In the genomic region with DNA sequence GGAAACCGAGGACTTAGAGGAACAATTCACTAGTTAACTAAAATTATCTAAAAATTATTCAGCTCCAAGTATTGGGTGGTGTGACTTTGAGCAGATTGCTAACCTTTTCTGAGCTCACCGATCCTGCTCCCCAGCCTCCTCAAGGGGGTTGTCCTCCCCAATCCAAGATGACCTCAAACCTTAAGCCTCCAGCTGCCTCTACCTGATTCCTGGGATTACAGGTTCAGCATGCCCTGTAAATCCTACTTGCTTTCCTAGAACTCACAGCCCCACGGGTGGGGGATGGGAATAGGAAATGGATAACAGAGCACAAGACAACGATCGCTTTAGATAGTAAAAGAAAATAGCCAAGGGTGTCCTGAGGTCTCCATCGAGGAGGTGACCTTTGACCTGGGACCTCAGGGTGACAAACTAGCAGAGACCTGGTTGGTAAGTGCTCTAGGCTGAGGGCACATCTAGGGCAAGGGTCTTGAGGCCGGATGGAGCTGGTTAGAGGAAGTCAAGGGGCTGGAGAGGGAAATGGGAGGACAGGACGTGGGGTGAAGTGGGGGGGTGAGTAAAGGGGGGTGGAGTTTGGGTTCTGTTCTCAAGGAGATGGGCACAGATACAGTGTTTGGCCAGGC, we compare ENCODE assay signal across 9 mouse cellular contexts. TPM values are rescaled to one million over a fixed set of nuclear protein-coding genes. Genes with fewer than 3 reads are reported as not detected.
DNase-seq lines count a peak whose midpoint lies in the region; ATAC-seq and TF ChIP-seq lines count a peak whose summit lies in the region.
"Had no signal": no experiment of that assay in that cellular context is flagged by ENCODE, and none has a peak within 500 bp of the region (broad histone marks: within the 10 kb centered on the region; RNA-seq: fewer than 3 reads in every experiment).

No protein-coding gene starts in this region.

- no peak overlapping the region; the same call in 1 of the 2 replicates for H3K9ac ChIP-seq in heart, embryonic 11.5 days (ENCODE audit: low read depth, low read length)
- 0 out of 2 replicates have a peak overlapping the region, but pooled peaks have one; percentile 12 for H3K9ac ChIP-seq in embryonic facial prominence, embryonic 12.5 days

- no peaks in the 10 kb centered on the region for H3K27me3 ChIP-seq in heart, embryonic 11.5 days (ENCODE audit: control insufficient read depth, insufficient read depth, low read length)
- H3K27me3 ChIP-seq in embryonic facial prominence, embryonic 12.5 days = no peaks in the 10 kb centered on the region
- no peaks in the 10 kb centered on the region for H3K27me3 ChIP-seq in myocyte (ENCODE audit: control insufficient read depth, insufficient read depth, insufficient read length)

- 36% methylated on average over 8 of the region's 8 CpGs for WGBS in heart, embryonic 11.5 days (ENCODE audit: insufficient replicate concordance)
- 17% methylated on average over 8 of the region's 8 CpGs for WGBS in embryonic facial prominence, embryonic 12.5 days

- peak overlapping the region; percentile 87 for H3K27ac ChIP-seq in heart, embryonic 11.5 days (ENCODE audit: low read depth, low read length)
- H3K27ac ChIP-seq in embryonic facial prominence, embryonic 12.5 days = peak overlapping the region; percentile 84
- H3K27ac ChIP-seq: macrophage had no signal

- peak overlapping the region; percentile 16; the same call in 1 of the 2 replicates for H3K4me2 ChIP-seq in heart, embryonic 11.5 days
- peak overlapping the region; percentile 5; the same call in 1 of the 2 replicates for H3K4me2 ChIP-seq in embryonic facial prominence, embryonic 12.5 days (replicated peaks)
- peak overlapping the region; percentile 48 for H3K4me2 ChIP-seq in myocyte (ENCODE audit: low read depth)

- H3K79me2 ChIP-seq in myocyte (ENCODE audit: control insufficient read depth, insufficient read depth) = no peaks in the 10 kb centered on the region

- TF ChIP-seq POLR2A in myocyte (IDR thresholded peaks at IDR 0.05; ENCODE audit: insufficient read length, low read depth) = no peak

- peaks cover 25% of the 10 kb centered on the region for H3K4me1 ChIP-seq in heart, embryonic 11.5 days (ENCODE audit: control insufficient read depth, insufficient read depth, low read length)
- H3K4me1 ChIP-seq in embryonic facial prominence, embryonic 12.5 days = peaks cover 51% of the 10 kb centered on the region

- ATAC-seq in heart, embryonic 11.5 days (replicated peaks; ENCODE audit: insufficient number of reproducible peaks, low FRiP score, low TSS enrichment) = peak; percentile 46; the same call in 1 of the 2 replicates
- ATAC-seq in embryonic facial prominence, embryonic 12.5 days (ENCODE audit: insufficient number of reproducible peaks, insufficient read depth, low FRiP score, low TSS enrichment) = peak; percentile 7; the same call in 1 of the 2 replicates
- no peak for ATAC-seq in megakaryocyte progenitor cell, adult 5-6 weeks (replicated peaks; ENCODE audit: poor library complexity)
- no peak for ATAC-seq in megakaryocyte, adult 5-6 weeks (ENCODE audit: poor library complexity, severe bottlenecking)

- DNase-seq in heart, adult 9 months (ENCODE audit: low spot score in 2 of 2) = no peak
- peak; percentile 72 to 76 for DNase-seq in kidney, adult 8-10 months
- DNase-seq in frontal cortex, postnatal 10 days (ENCODE audit: low spot score in 2 of 2) = no peak

- H3K9me3 ChIP-seq in heart, embryonic 11.5 days (replicated peaks; ENCODE audit: control insufficient read depth, low read length) = no peaks in the 10 kb centered on the region
- no peaks in the 10 kb centered on the region for H3K9me3 ChIP-seq in embryonic facial prominence, embryonic 12.5 days

- no peak overlapping the region for H3K4me3 ChIP-seq in heart, embryonic 11.5 days (ENCODE audit: low read depth, low read length)
- no peak overlapping the region for H3K4me3 ChIP-seq in embryonic facial prominence, embryonic 12.5 days
- H3K4me3 ChIP-seq in myocyte = no peak overlapping the region

- no peaks in the 10 kb centered on the region for H3K36me3 ChIP-seq in heart, embryonic 11.5 days (ENCODE audit: control insufficient read depth, insufficient read depth, low read length)
- no peaks in the 10 kb centered on the region for H3K36me3 ChIP-seq in embryonic facial prominence, embryonic 12.5 days
- H3K36me3 ChIP-seq in myocyte (ENCODE audit: control insufficient read depth, insufficient read depth) = no peaks in the 10 kb centered on the region

- H3ac ChIP-seq in myocyte (ENCODE audit: control insufficient read depth, insufficient read length) = no peak overlapping the region

TF ChIP-seq in myocyte, 11 proteins besides CTCF, POLR2A, EP300 and RAD21:
- TF ChIP-seq REST (IDR thresholded peaks at IDR 0.05; ENCODE audit: insufficient read depth, insufficient read length) (no peak), MAX (IDR thresholded peaks at IDR 0.05; ENCODE audit: low read depth) (no peak), POLR2AphosphoS2 (IDR thresholded peaks at IDR 0.05; ENCODE audit: insufficient read length, low read depth) (no peak), MYOD1 (IDR thresholded peaks at IDR 0.05; ENCODE audit: control insufficient read depth in 1 of 3, insufficient read length in 2 of 3, low read depth in 2 of 3) (no peak), MYOG (IDR thresholded peaks at IDR 0.05; ENCODE audit: control insufficient read depth in 1 of 3, insufficient read depth in 1 of 3, insufficient read length in 2 of 3, low read depth in 2 of 3) (no peak), E2F4 (IDR thresholded peaks at IDR 0.05; ENCODE audit: insufficient read depth) (no peak)

RNA-seq across cellular contexts. Expression of gene Id1, which starts 6.9 kb away (rescaled TPM):
- 95.3 and 98.1 TPM in 2 replicates for polyA plus RNA-seq in heart, embryonic 11.5 days (2014; fragmentation: Nextera tagmentation; extraction: Ambion mirVana)
- 168 and 170 TPM in 2 replicates for polyA plus RNA-seq in embryonic facial prominence, embryonic 12.5 days (2016; fragmentation: Nextera tagmentation; extraction: Ambion mirVana)
- polyA plus RNA-seq in myocyte (2012; fragmentation: generic; extraction: Trizol) = 59.5 TPM
- total RNA-seq in megakaryocyte progenitor cell, adult 5-6 weeks (2015) = 8.3 and 11.7 TPM in 2 replicates
- total RNA-seq in megakaryocyte progenitor cell, adult 5-6 weeks (2017) = 3.6 and 7.1 TPM in 2 replicates
- 28.4 and 48.3 TPM in 2 replicates for total RNA-seq in megakaryocyte, adult 5-6 weeks (2015)
- total RNA-seq in megakaryocyte, adult 5-6 weeks (2017) = 35.0 and 40.1 TPM in 2 replicates

RNA-seq across cellular contexts. Expression of gene Cox4i2, which starts 24.8 kb away (rescaled TPM):
- 22.4 and 22.5 TPM in 2 replicates for polyA plus RNA-seq in heart, embryonic 11.5 days (2014; fragmentation: Nextera tagmentation; extraction: Ambion mirVana)
- polyA plus RNA-seq in embryonic facial prominence, embryonic 12.5 days (2016; fragmentation: Nextera tagmentation; extraction: Ambion mirVana) = 14.3 and 14.5 TPM in 2 replicates
- polyA plus RNA-seq in myocyte (2012; fragmentation: generic; extraction: Trizol) = not detected
- 1.4 and 1.5 TPM in 2 replicates for total RNA-seq in megakaryocyte progenitor cell, adult 5-6 weeks (2015)
- 1.8 TPM in 1 of 2 replicates, not detected in the other for total RNA-seq in megakaryocyte progenitor cell, adult 5-6 weeks (2017)
- 0.20 and 0.55 TPM in 2 replicates for total RNA-seq in megakaryocyte, adult 5-6 weeks (2015)
- 0.41 TPM in 1 of 2 replicates, not detected in the other for total RNA-seq in megakaryocyte, adult 5-6 weeks (2017)
- polyA plus RNA-seq: macrophage had no signal

RNA-seq across cellular contexts. Expression of gene Mcts2, which starts 42.3 kb away (rescaled TPM):
- 22.2 and 29.2 TPM in 2 replicates for polyA plus RNA-seq in heart, embryonic 11.5 days (2014; fragmentation: Nextera tagmentation; extraction: Ambion mirVana)
- 36.4 and 38.9 TPM in 2 replicates for polyA plus RNA-seq in embryonic facial prominence, embryonic 12.5 days (2016; fragmentation: Nextera tagmentation; extraction: Ambion mirVana)
- polyA plus RNA-seq in myocyte (2012; fragmentation: generic; extraction: Trizol) = 27.0 TPM
- total RNA-seq in megakaryocyte progenitor cell, adult 5-6 weeks (2015) = 8.7 and 12.3 TPM in 2 replicates
- total RNA-seq in megakaryocyte progenitor cell, adult 5-6 weeks (2017) = 6.1 and 11.0 TPM in 2 replicates
- total RNA-seq in megakaryocyte, adult 5-6 weeks (2015) = 8.4 and 9.3 TPM in 2 replicates
- 7.1 and 8.3 TPM in 2 replicates for total RNA-seq in megakaryocyte, adult 5-6 weeks (2017)

RNA-seq across cellular contexts. Expression of gene H13, which starts 59.9 kb away (rescaled TPM):
- polyA plus RNA-seq in heart, embryonic 11.5 days (2014; fragmentation: Nextera tagmentation; extraction: Ambion mirVana) = 92.3 and 92.8 TPM in 2 replicates
- 129 and 131 TPM in 2 replicates for polyA plus RNA-seq in embryonic facial prominence, embryonic 12.5 days (2016; fragmentation: Nextera tagmentation; extraction: Ambion mirVana)
- polyA plus RNA-seq in myocyte (2012; fragmentation: generic; extraction: Trizol) = 190 TPM
- 169 and 177 TPM in 2 replicates for total RNA-seq in megakaryocyte progenitor cell, adult 5-6 weeks (2015)
- total RNA-seq in megakaryocyte progenitor cell, adult 5-6 weeks (2017) = 126 and 128 TPM in 2 replicates
- 165 and 166 TPM in 2 replicates for total RNA-seq in megakaryocyte, adult 5-6 weeks (2015)
- total RNA-seq in megakaryocyte, adult 5-6 weeks (2017) = 100 and 109 TPM in 2 replicates

Comparison
In these comparisons a context has a peak if more than half of its experiments do, and no peak if none do; other contexts are left out.
1. ATAC-seq: peak in heart, embryonic 11.5 days (single experiment) and embryonic facial prominence, embryonic 12.5 days (single experiment); none in megakaryocyte progenitor cell, adult 5-6 weeks (single experiment) and megakaryocyte, adult 5-6 weeks (single experiment).
2. DNase-seq: peak in kidney, adult 8-10 months (2 of 2); none in heart, adult 9 months (0 of 2) and frontal cortex, postnatal 10 days (0 of 2).
3. RNA of gene Cox4i2, which starts 24.8 kb away (polyA plus RNA-seq): 22.4 to 22.5 TPM in heart, embryonic 11.5 days and 14.3 to 14.5 TPM in embryonic facial prominence, embryonic 12.5 days; not detected in myocyte (single experiment); every median in the first group is over 10 times any median in the second.
4. Peak in every context shown above with its lines, with median percentiles within 50 percentile points of each other: H3K4me2 ChIP-seq.